Mouse (Mus musculus) frontal cortex, postnatal 36 days (tissue): ENCODE results near the gene Prdm1.

Source experiments
- DNase-seq, 2 experiments: peaks; one replicate each; pipeline ENCODE4 v3.0.0; 2022; ENCODE audit warnings: low spot score in 2 of 2

The Prdm1 gene

DNA sequence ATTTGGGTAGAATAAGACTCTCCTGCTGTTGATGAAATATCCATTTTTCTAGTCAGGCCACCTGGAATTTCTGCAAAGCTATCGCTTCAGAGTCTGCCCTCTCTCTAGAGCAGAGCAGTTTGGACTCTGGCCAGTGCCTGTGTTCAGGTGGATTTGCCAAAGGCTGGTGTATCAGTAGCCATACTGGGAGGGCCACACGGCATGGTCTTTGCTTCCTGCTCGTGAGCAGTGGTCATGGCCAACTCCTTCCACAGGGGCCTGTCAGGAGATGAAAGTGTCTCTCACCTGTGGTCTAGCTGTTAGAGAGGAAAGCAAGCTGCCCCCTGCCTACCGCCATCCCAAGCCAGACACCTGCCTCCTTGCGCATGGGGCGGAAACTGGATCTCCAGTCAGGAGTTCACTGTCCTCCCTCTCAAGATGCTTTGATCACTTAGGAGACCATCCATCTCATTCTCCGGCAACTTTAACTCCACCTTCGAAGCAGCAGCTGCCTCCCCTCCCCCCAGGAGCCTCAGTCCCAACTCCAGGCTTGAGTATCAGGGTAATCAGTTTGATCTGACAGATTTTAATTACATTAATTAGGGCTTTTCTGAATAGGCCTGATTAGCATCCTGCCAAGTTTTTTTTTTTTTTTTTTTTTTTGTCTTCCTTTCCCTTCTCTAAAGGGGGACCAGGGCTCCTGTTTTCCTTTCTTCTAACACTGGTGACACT lies 35.3 kb downstream of the Prdm1 start:
- DNase-seq, result no peak

DNA sequence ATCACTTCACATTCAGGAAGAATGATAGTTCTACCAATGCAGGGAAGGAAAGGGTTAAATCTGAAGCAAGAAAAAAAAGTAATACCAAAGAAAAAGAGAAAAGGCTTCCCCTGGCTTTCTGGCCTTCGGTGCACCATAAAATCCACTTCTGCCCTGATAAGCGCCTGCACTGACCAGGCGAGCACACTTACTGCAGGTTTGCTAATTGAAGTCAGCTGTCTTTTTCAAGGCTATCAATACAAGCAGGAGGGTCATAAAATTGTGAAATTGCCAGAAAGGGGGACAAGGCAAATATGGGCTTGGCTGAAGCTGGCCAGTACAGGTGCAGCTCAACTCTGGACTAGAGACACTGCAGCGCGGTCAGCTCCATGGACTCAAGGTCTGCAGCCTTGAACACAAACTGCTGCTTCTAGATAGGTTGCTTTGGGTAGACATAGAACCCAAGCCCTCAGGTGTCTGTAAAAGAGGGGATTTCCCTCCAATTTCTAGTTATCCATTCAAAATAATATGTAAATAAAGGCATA lies 37.3 kb downstream of the Prdm1 start:
- no peak for DNase-seq

DNA sequence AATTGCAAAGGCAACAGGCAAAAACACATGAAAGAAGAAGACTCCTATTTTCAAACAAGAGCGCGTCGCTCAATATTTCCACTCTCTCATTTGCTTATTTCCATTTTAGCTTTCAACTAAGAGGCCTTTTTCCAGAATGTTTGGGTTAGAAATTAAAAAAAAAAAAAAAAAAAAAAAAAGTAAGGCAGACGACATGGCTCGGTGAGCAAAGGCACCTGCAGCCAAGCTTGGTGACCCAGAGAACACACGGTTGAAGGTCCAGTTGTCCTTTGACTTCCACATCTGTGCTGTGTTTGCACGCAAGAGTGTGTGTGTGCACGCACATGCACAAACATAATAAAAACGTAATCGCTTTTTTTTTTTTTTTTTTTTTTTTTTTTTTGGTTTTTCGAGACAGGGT lies 41.2 kb downstream of the Prdm1 start:
- no peak for DNase-seq

DNA sequence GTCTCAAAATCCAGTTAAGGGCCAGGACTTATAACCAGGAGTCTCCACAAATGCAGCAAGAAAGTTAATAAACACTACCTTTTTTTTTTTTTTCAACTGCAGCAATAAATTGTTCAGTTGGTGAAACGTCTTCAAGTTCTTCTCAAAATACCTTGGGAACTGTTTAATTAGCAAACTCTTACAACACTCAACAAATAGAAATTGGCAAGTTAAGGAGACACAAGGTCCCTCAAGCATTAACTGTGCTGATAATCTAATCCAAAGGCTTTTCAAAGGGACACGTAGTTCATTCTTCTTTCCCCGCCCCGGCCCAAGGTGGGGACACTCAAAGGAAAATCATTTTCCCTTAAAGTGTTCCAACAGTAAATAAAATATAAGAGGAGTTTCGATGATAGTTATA lies 44.2 kb downstream of the Prdm1 start:
- DNase-seq, result no peak

DNA sequence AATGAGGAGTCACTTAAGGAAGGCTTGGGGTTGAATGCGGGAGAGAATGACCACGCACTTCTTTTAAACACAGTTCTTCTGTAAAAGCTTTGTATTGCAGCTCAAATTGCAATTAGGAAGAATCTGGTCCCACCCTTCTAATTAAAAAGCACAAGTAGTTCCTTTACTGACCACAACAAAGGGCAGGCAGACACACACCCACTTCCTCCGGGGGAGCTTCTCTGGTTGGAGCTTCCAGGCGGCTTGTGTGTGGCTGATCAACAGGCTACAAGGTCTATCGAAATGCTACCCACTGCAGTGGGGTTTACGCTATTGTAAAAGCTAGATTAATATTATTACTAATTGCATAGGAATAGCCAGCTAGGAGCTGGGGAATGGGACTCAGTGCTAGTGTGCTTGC lies 45.2 kb downstream of the Prdm1 start:
- no peak for DNase-seq

DNA sequence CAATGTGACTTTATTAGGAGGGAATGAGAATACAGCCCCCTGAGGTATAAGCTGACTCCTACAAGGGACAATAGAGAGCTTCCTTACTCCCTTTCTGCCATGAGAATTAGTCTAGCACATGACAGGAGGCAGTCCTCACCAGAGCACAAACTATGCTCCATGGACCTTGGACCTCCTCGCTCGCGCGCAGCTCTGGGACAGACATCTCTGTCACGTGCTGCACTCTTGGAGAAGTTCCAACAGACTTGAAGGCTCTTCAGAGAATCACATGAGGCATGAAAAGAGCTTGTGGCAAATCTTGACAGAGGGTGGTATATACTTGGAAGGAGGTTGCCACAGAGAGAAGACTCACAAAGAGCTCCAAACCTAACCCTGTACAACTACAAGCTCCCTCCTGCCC lies 46.9 kb downstream of the Prdm1 start:
- DNase-seq, result no peak

DNA sequence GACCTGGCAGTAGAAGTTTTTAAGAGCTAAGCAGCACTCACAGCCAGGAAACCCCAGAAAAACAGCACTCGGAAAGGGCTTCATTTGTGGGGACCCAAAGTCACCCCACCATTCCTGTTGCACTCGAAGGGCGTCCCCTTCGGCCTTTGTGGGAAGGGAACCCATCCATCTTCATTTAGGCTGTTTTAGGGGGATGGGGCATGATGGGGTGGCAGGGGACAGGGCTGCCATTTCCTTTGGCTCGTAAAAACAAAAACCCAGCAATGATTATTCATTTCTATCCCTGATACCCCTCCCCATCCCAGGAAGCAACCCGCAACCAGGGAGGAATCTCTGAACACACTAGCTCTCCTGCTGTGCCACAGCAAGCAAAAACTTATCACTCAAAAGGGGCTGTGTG lies 49.0 kb downstream of the Prdm1 start:
- no peak for DNase-seq

DNA sequence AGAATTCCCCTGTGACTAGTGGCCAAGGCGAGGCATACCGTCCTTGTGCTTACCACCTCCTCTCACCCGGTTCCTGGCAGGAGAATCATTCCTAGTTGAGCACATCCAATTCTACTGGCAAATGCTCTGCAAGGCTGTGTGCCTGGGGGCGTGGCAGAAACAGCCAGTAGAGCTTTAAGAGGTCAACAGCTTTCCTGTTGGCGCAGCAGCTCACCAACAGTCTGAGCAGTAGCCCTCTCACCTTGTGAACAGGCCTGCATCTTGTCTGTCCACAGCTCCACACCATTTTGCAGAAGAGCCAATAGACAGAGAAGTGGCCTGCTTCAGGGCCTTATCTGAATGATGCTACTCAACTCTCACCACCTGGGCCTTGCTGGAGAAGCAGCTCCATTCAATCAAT lies 50.2 kb downstream of the Prdm1 start:
- no peak for DNase-seq

DNA sequence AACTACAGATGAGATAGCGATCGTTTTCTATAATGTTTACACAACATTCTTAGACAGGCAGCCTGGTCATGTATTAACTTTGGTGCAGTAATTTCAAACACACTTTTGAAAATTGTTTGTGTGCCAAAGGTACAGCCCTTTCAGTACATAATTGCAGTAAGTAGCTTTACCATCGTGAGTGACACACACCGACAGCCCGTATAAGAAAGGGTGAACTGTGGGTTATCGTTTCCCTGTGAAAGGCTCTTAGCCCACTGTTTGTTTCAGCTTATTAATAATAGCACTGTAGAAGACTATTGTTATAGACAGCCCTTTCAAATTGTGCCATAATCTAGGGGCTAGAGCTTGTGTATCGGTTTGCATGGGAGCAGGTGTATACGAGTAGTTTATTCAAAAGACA lies 51.1 kb downstream of the Prdm1 start:
- no peak for DNase-seq

DNA sequence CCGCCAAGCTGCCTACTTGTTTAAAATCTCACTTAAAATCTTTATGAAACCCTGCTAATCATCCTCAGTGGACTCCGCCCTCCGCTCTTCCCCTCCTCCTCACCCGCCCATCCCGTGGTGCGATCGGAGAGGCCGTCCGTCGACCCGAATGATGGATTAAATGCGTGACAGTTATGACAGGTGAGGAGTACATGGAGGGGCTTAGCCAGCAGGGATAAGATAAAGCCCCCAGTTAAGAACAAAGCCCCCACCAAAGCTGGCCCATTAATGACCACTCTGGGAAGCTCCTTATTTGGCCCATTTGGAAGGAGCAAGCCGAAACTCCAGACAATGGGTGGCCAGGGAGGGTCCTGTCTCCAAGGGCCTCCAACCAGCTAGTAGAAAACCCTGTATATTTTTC lies 51.8 kb downstream of the Prdm1 start:
- no peak for DNase-seq

DNA sequence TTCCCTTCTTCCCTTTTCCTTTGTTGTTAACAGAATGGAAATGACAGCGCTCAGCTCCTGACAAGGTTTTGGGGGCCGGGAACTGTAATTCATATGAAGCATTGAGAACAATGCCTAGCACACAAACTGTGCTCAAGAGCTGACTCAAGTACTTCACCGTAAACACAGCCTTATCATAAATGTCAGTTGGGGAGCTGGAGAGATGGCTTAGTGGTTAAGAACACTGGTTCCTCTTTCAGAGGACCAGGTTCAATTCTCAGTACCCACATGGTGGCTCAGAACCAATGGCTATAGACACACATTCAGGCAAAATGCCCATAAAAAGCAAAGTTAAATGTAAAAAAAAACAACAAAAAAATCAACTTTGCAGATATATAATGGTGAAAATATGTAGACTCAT lies 52.9 kb downstream of the Prdm1 start:
- no peak for DNase-seq

DNA sequence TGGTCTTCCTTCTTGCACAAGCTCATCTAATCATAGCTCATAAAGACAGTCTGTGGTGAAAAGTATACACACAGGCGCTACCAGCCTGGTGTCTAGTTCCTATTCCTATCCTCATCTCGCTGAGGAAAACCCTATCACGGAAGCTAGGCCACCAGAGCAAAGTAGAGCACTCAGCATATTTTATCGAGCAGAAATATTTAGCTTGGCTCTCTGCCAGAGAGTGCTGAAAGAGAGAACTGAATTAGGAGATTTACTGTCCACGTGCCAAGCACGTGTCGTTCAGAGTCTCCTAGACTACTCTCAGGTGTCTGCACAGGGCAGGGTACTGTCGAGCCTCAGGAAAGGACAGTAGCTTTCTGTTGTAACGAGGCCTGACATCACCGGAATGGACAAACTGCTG lies 54.0 kb downstream of the Prdm1 start:
- peak in 1 of 2 experiments; percentile 7 for DNase-seq

DNA sequence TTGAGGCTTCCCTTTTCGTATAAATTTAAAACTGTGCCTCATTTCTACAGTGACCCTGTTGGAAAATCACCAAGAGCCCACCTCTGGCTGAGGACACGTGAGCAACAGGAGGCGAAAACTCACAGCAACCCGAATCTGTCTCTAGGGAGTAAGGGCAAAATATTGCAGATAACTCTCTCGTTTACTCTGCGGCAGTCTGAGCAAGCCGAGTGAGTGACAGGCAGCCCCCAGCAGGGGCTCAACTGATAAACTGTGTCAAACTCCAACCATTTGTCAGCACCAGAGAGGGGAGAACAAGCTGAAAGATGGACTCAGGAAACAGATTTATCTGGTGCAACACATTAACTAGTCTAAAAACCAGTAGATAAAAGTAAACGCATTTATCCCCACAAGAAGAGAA lies 62.7 kb downstream of the Prdm1 start:
- no peak for DNase-seq

DNA sequence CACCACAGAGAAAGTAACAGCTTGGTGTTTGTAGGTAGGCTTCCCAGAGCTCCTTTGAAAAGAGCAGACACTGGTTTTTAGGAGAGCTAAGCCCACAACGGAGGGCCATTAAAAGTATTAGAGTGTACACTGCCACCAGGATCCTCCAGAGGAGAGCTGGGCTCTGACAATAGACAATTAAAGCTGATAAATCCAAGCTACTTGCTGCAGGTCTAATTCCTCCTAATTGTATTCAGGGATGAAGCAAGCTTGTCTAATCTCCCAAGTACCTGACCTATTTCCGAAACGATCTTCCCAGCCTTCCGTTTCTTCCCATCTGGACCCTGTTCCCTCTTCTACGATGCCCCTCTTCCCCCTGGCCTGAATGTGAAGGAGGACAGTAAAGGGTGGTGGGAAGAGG lies 63.7 kb downstream of the Prdm1 start:
- DNase-seq, result no peak

DNA sequence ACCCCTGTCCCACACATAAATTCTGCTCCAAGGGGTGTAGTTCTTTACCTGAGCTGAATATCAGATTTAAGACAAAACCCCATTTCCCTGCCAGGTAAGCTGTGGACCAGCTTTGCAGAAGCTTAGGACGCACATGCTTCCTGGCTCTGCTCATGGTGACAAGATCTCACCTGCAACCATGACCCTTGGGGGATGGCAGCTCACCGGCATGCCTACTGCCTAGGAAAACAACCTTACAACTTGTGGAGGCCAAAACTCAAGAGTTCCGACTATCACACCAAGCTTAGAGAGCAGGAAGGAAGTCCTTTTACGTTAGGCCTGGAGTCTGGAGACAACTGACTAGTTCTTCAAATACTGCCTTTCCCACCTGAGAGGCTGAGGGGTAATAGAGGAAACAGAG lies 64.4 kb downstream of the Prdm1 start:
- DNase-seq, result no peak

DNA sequence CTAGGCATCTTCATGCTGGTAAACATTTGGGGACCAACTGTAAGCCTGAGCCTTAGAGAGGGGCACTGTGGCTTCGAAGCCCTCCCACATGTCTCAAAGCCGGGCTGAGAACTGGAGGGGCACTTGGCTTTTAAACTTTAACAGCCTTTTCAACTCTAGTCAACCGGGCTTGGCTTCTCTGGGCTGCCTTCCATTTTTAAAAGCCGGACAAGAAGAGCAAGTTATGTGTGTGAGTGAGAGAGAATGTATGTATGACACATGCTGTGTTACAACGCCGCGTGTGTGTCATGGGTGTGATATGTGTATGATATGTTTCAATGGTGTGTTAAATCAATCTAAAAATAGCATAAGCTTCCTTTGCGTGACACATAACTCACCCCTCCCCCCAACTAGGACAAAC lies 66.0 kb downstream of the Prdm1 start:
- no peak for DNase-seq

DNA sequence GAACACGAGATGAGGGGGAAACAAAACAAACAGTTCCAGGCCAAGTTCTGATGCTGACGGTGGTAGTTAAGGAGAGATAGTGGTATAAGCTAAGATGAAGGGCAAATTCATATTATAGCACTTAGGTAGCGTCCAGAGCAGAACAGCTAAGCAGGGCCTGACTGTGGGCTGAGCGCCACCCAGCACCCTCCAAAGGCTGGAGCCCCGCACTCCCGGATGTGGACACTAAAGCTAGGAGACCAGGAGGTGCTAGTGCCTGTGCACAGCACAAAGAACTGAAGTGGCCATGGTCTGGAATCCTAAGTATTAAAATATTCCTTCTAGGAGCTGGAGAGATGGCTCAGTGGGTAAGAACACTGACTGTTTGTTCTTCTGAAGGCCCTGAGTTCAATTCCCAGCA lies 67.2 kb downstream of the Prdm1 start:
- no peak for DNase-seq

DNA sequence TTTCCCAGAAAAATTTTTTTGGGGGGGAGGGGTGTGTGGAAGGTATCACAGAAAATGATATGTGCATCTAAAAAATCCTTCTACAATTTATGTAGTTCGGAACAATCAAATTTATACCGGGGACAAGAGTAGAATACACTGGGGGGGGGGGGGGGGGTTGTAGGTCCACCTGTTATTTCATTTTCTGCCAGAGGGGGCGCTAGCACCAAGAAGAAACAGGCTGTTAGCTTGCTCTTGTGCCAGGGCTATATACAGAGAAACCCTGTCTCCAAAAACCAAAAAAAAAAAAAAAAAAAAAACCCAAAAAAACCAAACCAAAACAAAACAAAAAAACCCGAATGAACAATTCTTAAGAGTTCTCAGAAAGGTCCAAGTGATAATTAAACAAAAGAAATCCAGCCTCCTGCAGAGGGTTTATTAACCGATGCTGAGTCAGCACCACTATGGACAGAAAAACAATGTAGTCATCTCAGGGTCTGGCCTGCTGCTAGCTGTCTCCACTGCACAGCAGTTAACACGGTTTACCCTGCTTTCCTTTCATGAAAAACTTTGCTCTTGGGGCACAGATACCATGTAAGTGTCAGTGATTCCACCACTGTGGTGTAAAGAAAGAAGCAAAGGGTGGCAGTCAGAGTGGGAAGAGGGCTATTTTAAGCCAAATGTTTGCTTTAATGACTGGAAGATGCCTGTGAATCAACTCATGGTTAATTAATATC lies 68.0 kb downstream of the Prdm1 start:
- DNase-seq, result no peak

DNA sequence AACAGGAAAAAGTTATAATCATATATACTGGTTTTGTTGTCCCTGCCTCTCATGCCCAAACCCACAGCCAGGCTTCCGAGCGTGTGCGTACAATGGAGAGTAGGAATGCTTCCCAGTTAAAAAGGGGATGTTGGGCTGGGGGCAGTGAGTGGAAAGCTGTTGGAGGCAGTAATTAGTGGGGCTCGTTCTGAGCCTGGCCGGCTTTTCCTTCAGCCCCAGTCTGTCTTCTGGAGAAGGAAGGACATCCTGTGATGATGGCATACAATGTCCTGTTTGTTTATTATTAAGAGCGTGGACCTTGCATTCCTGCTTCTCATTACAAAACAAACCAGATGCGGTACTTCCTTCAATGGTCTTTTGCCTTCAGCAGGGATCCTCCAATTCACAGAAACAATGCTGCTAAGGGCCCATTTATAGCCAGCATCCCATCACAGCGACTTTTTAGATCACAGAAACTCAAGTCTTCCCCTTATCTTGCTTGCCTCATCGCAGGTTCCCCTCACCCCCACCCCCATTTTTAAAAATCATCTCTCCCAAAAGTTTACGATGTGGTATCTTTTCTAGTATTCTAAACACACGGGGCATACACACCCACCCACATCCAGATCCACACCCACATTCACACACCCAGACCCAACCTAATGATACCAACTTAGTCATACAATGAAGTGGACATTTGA lies 68.8 kb downstream of the Prdm1 start:
- no peak for DNase-seq

DNA sequence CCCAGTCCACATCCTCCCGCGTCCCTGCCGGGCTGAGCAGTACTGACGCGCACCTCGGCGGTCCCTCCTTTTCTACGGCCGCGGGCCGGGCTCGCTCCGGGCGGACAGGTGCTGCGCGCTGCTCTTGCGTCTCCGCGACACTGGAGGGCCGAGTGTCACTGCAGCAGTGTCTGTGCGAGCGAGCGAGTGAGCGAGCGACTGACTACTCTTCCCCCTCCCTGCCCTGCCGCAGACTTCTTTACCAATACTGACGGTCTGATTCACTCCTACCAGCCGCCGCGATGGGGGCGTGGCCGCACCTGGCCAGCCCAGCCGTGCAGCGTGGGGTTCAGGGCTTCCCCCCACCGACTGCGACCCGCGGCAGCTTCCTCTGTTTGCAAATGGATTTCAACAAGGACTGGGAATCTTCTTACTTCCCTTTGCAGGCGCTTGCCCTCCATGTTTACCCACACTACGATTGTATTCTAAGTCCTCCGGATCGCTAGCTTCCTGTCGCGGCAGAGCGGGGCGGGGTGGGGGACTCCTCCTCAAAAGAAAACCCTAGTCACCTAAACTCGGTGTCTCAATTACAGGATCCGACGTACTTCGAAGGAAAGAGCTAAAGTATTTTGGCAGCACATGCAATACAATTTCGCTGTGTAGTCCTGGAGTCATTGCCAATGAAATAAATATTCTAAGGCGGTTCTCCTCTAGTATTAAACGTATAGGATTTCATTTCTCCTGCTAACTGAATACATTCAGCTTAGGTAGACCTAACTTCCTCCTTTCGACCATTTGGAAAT lies 69.6 kb downstream of the Prdm1 start:
- peak; percentile 38 to 48 for DNase-seq

DNA sequence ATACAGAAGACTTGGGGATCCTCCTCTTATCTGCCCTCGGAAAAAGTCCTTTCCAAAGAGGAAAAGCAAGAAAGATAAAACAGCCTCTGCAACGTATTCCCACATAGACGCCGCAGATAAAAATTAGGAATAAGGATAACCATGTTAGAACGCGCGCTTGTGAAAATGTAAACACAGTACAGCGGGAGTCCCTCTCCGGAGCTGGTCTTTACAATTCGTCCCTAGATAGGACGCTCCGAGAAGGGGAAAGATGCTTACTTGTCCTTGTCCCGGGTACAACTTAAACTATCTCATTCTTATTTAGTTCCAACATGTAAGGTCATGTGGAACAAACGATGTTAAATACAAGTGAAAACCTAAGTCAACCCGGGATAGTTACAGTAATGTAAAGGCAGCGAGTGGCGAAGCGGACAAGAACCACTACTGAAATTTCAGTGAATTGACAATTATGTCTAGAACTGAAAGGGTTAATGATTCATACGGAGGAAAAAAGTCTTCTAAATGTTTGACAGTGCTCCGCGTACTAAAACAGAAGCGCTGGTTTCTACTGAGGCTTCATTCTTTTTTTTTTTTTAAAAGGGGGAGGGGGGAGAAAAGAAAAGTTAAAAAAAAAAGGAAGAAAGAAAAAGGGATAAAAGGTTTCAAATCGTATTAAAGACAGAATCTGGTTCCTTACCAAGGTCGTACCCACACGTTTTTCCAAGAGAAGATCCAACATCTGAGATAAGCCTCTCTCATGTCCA lies 70.3 kb downstream of the Prdm1 start:
- no peak for DNase-seq
